Mouse (Mus musculus): Measurements from ENCODE around the gene Rcor2. TPM values are rescaled to one million over a fixed set of nuclear protein-coding genes. Genes with fewer than 3 reads are reported as not detected.

The Rcor2 gene
- polyA plus RNA-seq (2017; shearing (Covaris generic)) = not detected

DNA sequence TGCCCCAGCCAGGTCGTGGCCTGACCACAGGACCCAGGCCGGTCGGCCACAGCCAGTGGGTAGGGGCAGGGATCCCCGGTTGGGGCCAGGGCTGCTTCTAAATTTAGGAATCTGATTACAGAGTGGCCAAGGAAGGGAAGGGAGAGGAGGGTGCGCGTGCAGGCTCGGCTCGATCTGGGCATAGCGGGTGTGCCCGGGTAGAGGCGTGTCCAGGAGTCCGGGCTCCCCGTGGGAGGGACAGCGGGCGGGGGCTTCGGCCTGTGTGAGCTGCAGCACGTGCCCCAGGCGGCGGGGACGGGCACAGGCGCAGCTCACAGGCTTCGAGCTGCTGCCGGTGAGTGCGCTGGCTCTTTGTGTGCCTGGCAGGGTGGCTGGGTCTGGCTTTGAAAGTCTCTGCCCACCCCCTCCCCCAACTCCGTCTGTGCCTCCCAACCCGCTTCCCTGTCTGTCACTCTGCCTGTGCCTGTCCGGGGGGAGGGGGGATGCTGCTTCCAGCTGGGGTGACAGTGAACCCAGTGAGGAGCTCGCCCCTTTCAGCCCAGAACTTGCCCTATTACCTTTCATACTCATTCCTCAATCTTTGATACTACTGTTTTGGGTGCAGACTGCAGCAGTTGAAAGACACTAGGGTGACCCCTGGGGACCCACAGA, at the start of gene Rcor2:
TSS of gene Rcor2 (plus strand) at position 235 of the 651 bp plus-strand sequence.
- no peak for ATAC-seq

DNA sequence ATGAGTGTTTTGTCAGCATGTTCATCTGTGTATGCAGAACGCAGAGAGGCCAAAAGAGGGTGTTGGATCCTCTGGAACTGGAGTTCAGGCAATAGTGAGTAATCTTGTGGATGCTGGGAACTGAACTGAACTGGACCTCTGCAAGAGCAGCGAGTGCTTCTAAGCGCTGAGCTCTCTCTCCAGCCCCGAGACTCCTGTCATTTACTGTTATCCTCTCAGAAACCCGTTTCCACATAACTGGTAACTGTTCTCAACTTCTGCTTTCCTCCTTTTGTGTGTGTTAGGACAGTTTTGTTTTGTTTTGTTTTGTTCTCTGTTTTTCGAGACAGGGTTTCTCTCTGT, 49.2 kb upstream of the Rcor2 start:
- ATAC-seq = no peak

GRCm38 (mm10) chr19:7218753-7219152, 48.4 kb upstream of the Rcor2 start:
- ATAC-seq = no peak

GRCm38 (mm10) chr19:7222196-7222595, 44.9 kb upstream of the Rcor2 start:
- ATAC-seq = no peak

DNA sequence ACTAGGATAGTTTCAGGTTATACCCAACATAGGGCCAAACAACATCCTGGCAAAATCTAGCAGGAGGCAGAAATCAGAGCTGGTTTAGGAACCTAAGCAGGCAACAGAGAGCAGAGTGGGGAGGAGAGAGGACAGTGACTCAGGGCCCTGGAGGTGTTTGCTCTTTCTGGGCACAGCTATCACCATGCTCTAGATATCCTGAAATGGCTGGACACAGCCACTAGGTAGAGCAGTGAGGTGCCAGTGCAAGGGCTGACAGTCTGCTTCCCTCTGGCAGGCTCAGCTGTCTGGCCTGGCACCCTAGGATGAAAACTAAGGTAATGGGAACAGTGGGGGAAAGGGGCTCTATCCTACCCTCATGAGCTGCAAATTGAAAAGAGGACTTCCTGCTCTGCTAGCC, 43.6 kb upstream of the Rcor2 start:
- ATAC-seq = no peak

DNA sequence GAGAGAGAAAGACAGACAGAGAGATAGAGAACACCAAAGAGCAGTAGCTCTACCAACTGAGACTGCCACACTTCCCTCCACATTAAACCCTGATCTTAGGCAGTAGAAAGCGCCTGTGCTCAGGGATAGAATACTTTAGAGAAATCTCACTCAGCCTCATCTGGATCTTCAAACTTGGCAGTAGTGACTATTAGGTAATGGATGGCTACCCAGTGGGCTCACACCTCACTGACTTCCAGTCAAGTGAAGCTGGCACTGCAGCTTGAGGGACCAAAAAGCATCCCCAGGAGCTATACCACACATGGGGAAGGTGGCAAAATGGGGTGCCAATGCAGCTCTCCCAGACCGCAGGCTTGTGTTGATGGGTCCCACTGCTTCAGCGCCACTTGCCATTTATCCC, 42.9 kb upstream of the Rcor2 start:
- ATAC-seq = no peak

DNA sequence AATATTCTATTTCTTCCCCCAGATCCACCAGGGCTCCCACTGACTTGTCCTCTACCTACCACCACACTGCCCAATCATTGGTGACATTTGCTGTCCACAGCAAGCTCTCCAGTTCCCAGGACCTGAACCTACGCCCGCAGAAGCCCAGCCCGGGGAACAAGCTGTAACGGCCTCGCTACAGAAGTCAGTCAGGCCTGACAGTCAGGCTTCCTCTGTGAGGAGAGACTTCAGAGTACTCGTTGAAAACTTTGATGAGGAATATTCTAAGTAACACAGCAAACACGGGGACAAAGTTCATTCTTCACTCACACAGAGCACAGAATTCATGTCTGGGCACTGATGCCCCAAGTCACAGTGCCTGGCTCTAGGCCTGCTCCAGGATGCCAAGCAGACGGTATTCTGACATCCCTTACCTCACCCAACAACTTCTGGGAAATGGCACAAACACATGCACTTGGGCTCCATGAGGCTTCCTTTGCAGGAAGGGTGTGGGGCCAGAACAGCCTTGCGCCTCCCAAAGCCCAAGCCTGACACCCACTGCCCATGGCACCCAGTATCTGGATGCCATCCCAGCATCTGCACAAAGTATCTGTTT, 41.9 kb upstream of the Rcor2 start:
- ATAC-seq = no peak

DNA sequence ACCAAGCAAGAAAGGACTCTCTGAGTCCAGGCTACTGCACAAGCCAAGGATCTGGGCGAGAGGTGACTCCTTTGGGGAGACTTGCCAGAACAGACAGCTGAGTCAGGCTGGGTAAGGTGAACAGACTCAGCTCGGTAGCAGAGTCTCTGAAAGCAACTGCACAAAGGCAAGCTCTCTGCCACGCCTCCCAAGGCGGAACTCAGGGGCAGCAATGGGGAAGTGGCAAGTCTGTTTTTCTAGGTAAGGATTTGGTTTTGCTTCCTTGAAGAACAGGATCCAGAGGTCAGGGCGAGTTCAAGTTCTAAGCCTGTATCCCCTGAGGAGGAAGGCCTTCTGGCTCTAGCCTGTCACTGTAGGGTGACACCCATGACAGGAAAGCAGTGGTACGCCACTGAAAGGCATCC, 40.6 kb upstream of the Rcor2 start:
- no peak for ATAC-seq

- peak; percentile 63 for ATAC-seq
Measured at GRCm38 (mm10) chr19:7234537-7235221, 32.4 kb upstream of the Rcor2 start.

DNA sequence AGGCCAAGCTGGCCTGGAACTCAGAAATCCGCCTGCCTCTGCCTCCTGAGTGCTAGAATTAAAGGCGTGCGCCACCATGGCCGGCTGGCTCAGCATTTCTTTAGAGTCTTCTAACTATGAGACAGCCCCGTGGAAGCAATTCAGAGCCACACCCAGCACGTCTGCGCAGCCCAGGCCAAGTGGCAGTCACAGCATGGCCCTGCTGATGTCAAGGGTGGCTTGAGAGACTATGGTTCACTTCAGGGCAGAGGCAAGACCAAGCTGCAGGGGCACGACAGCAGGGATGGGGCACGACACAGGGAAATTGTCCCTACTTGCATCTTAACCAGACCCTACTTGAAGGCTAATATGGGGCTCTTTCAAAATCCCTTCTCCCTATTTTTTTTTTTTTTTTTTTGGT, 31.7 kb upstream of the Rcor2 start:
- ATAC-seq = no peak

DNA sequence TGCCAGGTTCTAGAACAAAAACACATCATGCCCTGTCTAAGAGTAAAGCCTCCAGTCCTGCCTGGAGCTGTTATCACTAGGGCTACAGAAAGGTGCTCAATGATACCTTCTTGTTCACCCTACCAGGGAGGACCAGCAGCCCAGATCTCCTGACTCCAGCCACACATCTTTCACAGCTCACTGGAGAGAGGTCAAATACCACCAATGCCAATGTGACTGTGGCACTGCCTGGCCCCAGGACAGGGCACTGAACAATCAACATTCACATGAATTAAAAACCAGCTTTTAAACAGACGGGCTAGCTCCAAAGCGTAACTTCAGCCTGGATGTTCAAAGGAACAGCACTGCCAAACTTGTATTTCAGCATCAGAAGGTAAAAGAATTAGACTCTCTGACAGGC, 31.1 kb upstream of the Rcor2 start:
- no peak for ATAC-seq

- ATAC-seq = no peak
Measured at GRCm38 (mm10) chr19:7236742-7237141, 30.4 kb upstream of the Rcor2 start.

GRCm38 (mm10) chr19:7239574-7239973, 27.6 kb upstream of the Rcor2 start:
- no peak for ATAC-seq

DNA sequence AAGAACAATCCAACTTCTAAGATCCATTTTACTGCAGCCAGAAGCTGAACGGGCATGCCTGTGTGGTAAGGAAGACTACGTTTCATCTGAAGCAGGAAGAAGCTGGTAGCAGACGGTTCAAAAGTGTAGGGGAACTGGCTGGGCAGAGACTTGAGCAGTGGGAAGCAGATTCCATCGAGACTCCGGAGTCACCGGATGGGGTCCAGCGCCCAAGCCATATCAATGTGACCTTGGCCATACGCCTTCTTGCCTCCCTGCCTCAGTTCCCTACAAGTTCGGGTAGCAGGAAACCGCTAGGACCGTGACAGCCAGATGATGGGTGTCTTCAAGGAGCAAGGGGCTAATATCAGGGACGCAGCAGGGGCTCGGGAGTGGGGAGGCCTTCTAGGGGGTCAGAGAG, 26.8 kb upstream of the Rcor2 start:
- no peak for ATAC-seq

- ATAC-seq = peak; percentile 86
Measured at GRCm38 (mm10) chr19:7240782-7241690, 26.1 kb upstream of the Rcor2 start, which contains the start of gene Naa40. Naa40 (minus strand) TSS chr19:7241183.

- ATAC-seq = no peak
Measured at GRCm38 (mm10) chr19:7246021-7246420, 21.1 kb upstream of the Rcor2 start.

- no peak for ATAC-seq
Measured at GRCm38 (mm10) chr19:7257881-7258280, 9.2 kb upstream of the Rcor2 start.

GRCm38 (mm10) chr19:7261476-7261875, 5.6 kb upstream of the Rcor2 start:
- ATAC-seq = no peak

GRCm38 (mm10) chr19:7261964-7262363, 5.2 kb upstream of the Rcor2 start:
- no peak for ATAC-seq

DNA sequence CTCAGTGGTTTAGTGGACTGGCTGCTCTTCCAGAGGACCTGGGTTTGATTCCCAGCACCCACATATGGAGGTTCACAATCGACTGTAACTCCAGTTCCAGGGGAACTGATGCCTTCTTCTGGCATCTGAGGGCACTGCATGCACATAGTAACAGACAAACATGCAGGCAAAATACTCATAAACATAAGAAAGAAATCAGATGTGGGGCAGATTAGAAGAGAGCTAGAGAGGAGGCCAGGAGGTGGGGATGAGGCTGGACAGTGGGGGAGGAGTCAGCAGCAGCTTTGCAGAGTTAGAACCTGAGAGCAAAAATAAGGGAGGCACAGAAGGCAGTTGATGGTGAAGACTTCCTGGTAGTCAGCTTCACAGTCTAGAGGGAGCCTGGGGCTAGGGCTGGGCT, 4.5 kb upstream of the Rcor2 start:
- no peak for ATAC-seq

DNA sequence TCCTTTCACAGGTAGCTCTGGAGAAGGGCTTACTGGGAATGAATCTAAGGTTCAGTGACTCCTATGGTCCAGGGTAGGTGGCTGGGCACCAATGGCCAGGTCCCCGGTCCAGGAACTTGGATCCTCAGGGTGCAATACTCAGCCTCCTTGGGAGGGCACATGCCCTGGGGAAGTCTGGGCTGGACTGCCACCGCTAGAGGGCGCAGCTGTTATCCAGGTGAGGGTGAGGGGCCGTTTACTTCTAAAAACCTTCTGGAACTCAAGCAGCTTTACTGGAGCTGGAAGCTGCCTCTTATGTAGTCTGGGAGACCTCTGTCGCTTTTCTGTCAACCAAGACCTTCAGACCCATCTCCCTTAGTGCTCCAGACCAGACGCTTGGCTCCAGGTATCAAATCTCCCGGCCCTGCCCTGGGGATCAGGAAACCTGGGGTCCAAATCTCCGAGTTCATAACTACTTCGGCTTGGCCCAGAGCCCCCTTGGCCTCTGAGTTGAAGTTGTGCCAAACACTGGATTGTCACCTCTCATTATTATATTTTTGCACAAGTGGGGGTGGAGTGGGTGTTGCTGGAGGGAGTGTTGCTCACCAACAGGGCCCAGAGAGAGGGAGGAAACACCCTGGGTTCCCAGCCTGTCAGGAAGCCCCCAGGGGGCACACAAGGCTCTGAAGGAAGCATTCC, 2.9 kb upstream of the Rcor2 start:
- ATAC-seq = no peak

DNA sequence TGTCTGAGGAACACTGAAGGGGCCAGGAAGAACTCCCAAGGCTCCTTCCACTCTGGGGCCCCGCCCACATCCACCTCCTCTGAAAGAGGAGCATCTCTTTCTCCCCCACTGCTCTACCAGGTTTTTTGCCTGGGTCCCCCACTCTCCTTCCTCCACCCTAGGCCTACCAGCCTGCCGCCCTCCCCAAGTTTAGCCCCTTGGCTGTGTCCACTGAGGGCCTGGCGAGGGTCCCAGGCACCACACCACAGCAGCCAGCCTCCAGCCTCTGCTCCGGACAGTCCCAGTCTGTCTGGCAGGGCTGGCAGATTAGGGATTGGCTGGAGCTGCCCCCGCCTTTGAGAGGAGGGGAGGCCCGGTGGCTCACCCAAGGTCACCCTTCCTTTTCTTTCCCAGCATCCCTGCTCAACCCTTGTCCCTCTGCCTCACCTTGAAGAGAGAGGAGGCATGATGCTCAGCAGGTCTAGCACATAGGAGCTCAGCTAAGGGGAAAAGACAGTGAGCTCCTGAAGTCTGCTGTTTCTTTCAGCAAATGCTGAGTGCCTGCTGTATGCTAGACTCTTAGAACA, 2.3 kb upstream of the Rcor2 start:
- ATAC-seq = no peak

All from activated CD4-positive, CD25-positive, alpha-beta regulatory T cell, adult 4 months (primary cell).